Mouse (Mus musculus): Measurements from ENCODE around the gene Hdac4. TPM values are rescaled to one million over a fixed set of nuclear protein-coding genes. Genes with fewer than 3 reads are reported as not detected.

Hdac4 gene
- polyA plus RNA-seq, 1 experiment from 2014 or later, result 3.0 TPM

DNA sequence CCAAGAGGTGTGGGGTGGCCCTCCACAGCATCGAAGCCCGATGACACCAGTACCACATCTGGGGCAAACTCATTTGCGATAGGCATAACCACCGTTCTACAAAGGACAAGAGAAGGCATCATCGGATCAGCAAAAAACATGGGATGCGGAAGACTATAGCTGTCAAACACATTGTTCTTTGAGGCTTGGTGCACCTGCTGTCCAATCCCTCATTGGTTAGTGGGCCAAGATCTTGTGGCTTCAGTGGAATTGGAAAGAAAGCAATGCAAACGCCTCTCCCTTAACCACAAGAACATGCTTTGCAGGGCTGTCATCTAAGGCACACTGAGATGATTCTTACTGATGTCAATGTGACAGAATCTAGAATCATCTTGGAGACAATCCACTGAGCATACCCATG lies 248.1 kb downstream of the Hdac4 start:
- TF ChIP-seq EP300 (IDR thresholded peaks at IDR 0.05; ENCODE audit: low read depth) (no peak), CTCF (IDR thresholded peaks at IDR 0.05; ENCODE audit: low read depth) (no peak)
- 88% methylated on average over 7 of the region's 7 CpGs for WGBS (ENCODE audit: insufficient replicate concordance)
- no peak overlapping the region for H3K4me2 ChIP-seq (ENCODE audit: low read depth, low read length)
- H3K27me3 ChIP-seq (ENCODE audit: insufficient read depth, low read length), result no peaks in the 10 kb centered on the region
- no peaks in the 10 kb centered on the region for H3K4me1 ChIP-seq (ENCODE audit: insufficient read depth)
- H3K4me3 ChIP-seq (ENCODE audit: low read depth, low read length), result no peak overlapping the region
- peaks cover 17% of the 10 kb centered on the region for H3K36me3 ChIP-seq (replicated peaks; ENCODE audit: insufficient read depth, low read length)
- no peak for DNase-seq
- H3K9me3 ChIP-seq (ENCODE audit: low read length), result no peaks in the 10 kb centered on the region
- H3K27ac ChIP-seq (ENCODE audit: low read depth), result no peak overlapping the region
- no peak overlapping the region for H3K9ac ChIP-seq (replicated peaks)
- no peak for ATAC-seq

DNA sequence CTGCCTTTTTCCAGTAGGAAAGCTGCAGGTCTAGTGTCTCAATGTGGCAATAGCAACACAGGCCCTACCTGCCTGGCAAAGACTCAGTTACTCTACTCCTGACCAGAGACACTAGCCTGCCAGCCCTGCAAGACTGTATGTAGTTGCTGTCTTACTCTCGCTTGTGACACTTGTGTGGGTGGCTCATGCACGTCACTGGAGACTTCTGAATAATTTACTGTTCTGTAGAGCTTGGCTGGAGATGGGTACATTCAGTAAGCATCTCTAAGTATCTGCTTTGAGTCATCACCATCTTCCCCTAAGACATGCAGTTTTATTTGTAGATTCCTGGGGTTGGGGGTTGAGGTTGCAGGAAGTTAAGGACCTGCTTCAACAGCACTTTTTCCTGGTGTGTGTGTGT lies 252.9 kb downstream of the Hdac4 start:
- Histone ChIP-seq H3K27ac (ENCODE audit: low read depth) (no peak overlapping the region), H3K9ac (replicated peaks) (no peak overlapping the region), H3K27me3 (ENCODE audit: insufficient read depth, low read length) (no peaks in the 10 kb centered on the region), H3K36me3 (replicated peaks; ENCODE audit: insufficient read depth, low read length) (peaks cover 13% of the 10 kb centered on the region), H3K4me2 (ENCODE audit: low read depth, low read length) (no peak overlapping the region), H3K9me3 (ENCODE audit: low read length) (no peaks in the 10 kb centered on the region), H3K4me3 (ENCODE audit: low read depth, low read length) (no peak overlapping the region), H3K4me1 (ENCODE audit: insufficient read depth) (no peaks in the 10 kb centered on the region)
- TF ChIP-seq EP300 (IDR thresholded peaks at IDR 0.05; ENCODE audit: low read depth), result no peak
- no peak for TF ChIP-seq CTCF (IDR thresholded peaks at IDR 0.05; ENCODE audit: low read depth)
- no peak for ATAC-seq
- DNase-seq, result no peak
- 69% methylated on average over 2 of the region's 2 CpGs for WGBS (ENCODE audit: insufficient replicate concordance)

DNA sequence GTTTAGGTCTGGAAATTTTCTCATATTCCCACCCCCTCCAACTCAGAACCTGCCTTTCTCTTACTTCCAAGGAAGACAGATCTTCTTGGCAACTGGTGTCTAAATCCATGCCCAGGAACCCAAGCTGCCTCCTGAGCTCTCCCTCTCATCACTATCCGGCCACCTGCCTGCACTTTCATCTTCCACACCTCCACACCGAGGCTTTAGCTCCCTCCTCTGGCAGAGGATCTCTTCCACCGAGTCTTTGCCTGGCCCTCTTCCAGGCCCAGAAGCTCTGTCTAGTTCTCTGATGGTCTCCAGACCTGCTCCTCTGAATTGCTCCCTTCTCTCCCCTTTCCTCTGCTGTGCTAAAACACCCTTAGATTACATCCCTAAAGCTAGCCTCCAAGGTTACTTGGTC lies 253.5 kb downstream of the Hdac4 start:
- DNase-seq, result no peak
- TF ChIP-seq EP300 (IDR thresholded peaks at IDR 0.05; ENCODE audit: low read depth) (no peak), CTCF (IDR thresholded peaks at IDR 0.05; ENCODE audit: low read depth) (0 out of 2 replicates have a peak, but pooled peaks have one; percentile 14)
- Histone ChIP-seq H3K27ac (ENCODE audit: low read depth) (no peak overlapping the region), H3K9me3 (ENCODE audit: low read length) (no peaks in the 10 kb centered on the region), H3K36me3 (replicated peaks; ENCODE audit: insufficient read depth, low read length) (peaks cover 13% of the 10 kb centered on the region), H3K4me1 (ENCODE audit: insufficient read depth) (no peaks in the 10 kb centered on the region), H3K27me3 (ENCODE audit: insufficient read depth, low read length) (no peaks in the 10 kb centered on the region), H3K9ac (replicated peaks) (no peak overlapping the region), H3K4me2 (ENCODE audit: low read depth, low read length) (no peak overlapping the region), H3K4me3 (ENCODE audit: low read depth, low read length) (no peak overlapping the region)
- 73% methylated on average over 3 of the region's 3 CpGs for WGBS (ENCODE audit: insufficient replicate concordance)
- no peak for ATAC-seq

DNA sequence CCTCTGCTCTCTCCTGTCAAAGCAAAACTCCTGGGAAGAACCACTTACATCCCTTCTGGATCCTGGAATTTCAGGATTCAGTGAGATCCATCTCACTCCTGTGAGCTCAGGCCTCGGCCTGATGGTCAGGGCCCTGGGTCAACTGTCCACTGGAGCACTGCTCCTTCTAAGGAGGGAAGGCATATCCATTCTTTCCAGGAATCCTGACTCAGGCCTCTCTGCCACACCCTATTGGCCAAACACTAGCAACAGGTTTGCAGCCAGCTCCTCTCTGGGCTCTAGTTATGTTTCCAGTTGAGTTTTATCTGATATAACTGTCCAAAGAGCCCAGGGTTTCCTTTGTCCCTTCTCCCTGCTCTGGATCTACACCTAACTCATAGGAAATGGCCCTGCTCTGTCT lies 254.4 kb downstream of the Hdac4 start:
- no peak for DNase-seq
- ATAC-seq, result no peak
- H3K27me3 ChIP-seq (ENCODE audit: insufficient read depth, low read length), result no peaks in the 10 kb centered on the region
- no peak overlapping the region for H3K4me2 ChIP-seq (ENCODE audit: low read depth, low read length)
- 72% methylated on average over 1 of the region's 1 CpGs for WGBS (ENCODE audit: insufficient replicate concordance)
- H3K27ac ChIP-seq (ENCODE audit: low read depth), result no peak overlapping the region
- H3K9ac ChIP-seq (replicated peaks), result no peak overlapping the region
- H3K4me3 ChIP-seq (ENCODE audit: low read depth, low read length), result no peak overlapping the region
- H3K9me3 ChIP-seq (ENCODE audit: low read length), result no peaks in the 10 kb centered on the region
- peaks cover 7% of the 10 kb centered on the region for H3K36me3 ChIP-seq (replicated peaks; ENCODE audit: insufficient read depth, low read length)
- H3K4me1 ChIP-seq (ENCODE audit: insufficient read depth), result no peaks in the 10 kb centered on the region
- TF ChIP-seq CTCF (IDR thresholded peaks at IDR 0.05; ENCODE audit: low read depth) (no peak), EP300 (IDR thresholded peaks at IDR 0.05; ENCODE audit: low read depth) (no peak)

DNA sequence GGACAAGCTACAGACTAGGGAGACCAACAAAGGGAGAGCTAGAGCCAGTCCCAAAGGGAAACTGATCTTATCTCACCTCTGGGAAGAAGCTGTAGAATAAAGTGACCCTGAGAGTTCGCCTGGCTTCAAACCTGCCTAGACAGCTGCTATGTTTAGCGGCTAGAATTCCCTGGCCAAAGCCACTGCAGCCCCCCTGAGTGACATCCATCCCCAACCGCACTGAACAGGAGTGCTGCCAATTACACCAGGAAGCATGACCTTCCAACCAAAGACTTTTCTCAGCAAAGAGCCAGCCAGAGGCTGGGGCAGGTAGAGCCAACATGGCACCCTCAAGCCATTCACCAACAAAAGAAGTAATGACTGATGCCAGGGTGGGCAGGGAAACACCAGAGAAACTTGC lies 260.3 kb downstream of the Hdac4 start:
- Histone ChIP-seq H3K4me1 (ENCODE audit: insufficient read depth) (no peaks in the 10 kb centered on the region), H3K4me3 (ENCODE audit: low read depth, low read length) (no peak overlapping the region), H3K27ac (ENCODE audit: low read depth) (no peak overlapping the region), H3K36me3 (replicated peaks; ENCODE audit: insufficient read depth, low read length) (peaks cover 18% of the 10 kb centered on the region), H3K27me3 (ENCODE audit: insufficient read depth, low read length) (no peaks in the 10 kb centered on the region), H3K9me3 (ENCODE audit: low read length) (no peaks in the 10 kb centered on the region), H3K4me2 (ENCODE audit: low read depth, low read length) (no peak overlapping the region), H3K9ac (replicated peaks) (no peak overlapping the region)
- TF ChIP-seq CTCF (IDR thresholded peaks at IDR 0.05; ENCODE audit: low read depth) (no peak), EP300 (IDR thresholded peaks at IDR 0.05; ENCODE audit: low read depth) (no peak)
- 80% methylated on average over 3 of the region's 3 CpGs for WGBS (ENCODE audit: insufficient replicate concordance)
- ATAC-seq, result no peak
- DNase-seq, result no peak

DNA sequence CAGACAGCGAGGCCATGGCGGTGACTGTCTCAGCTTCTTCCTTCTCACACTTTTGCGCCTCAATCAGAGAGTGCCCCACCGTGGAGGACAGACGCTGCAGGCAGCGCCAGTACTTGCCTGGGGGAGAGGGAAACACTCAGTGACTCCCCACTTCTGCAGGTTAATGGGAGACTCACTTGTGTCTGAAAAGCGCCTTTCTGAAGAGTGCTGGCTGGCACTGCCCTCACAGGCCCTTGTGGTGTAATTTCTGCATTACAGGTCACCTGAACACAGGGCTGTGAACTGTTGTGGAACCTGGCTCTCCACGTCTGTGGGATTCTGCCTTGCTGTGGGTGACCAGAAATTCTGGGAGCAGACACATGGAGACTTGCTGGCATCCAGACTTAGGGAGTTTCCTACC lies 261.8 kb downstream of the Hdac4 start:
- Histone ChIP-seq H3K4me1 (ENCODE audit: insufficient read depth) (no peaks in the 10 kb centered on the region), H3K9ac (replicated peaks) (no peak overlapping the region), H3K36me3 (replicated peaks; ENCODE audit: insufficient read depth, low read length) (peaks cover 18% of the 10 kb centered on the region), H3K27ac (ENCODE audit: low read depth) (no peak overlapping the region), H3K9me3 (ENCODE audit: low read length) (no peaks in the 10 kb centered on the region), H3K4me3 (ENCODE audit: low read depth, low read length) (no peak overlapping the region), H3K4me2 (ENCODE audit: low read depth, low read length) (no peak overlapping the region), H3K27me3 (ENCODE audit: insufficient read depth, low read length) (no peaks in the 10 kb centered on the region)
- DNase-seq (no peak), ATAC-seq (no peak)
- TF ChIP-seq EP300 (IDR thresholded peaks at IDR 0.05; ENCODE audit: low read depth), result no peak
- no peak for TF ChIP-seq CTCF (IDR thresholded peaks at IDR 0.05; ENCODE audit: low read depth)
- WGBS (ENCODE audit: insufficient replicate concordance), result 86% methylated on average over 8 of the region's 8 CpGs

DNA sequence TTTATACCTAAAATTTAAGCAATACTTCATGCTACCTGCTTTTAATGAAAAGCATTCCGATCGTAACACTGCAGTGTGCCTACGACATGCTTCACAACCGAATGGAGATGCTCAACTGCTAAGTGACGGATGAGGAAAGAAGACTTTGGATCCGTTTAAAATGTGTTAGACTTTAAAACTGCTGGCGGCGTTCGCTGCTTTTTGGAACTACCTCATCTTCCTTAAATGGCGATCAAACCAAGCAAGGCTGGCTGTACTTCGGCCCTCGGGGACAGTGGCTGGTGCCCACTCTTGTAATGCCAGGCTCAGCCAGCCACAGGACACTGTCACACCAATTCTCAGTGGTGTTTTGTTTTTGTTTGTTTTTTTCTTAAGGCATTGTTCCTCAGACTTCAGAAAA lies 263.3 kb downstream of the Hdac4 start:
- Histone ChIP-seq H3K9ac (replicated peaks) (no peak overlapping the region), H3K9me3 (ENCODE audit: low read length) (no peaks in the 10 kb centered on the region), H3K4me1 (ENCODE audit: insufficient read depth) (no peaks in the 10 kb centered on the region), H3K27ac (ENCODE audit: low read depth) (no peak overlapping the region), H3K4me2 (ENCODE audit: low read depth, low read length) (no peak overlapping the region), H3K27me3 (ENCODE audit: insufficient read depth, low read length) (no peaks in the 10 kb centered on the region), H3K4me3 (ENCODE audit: low read depth, low read length) (no peak overlapping the region), H3K36me3 (replicated peaks; ENCODE audit: insufficient read depth, low read length) (peaks cover 18% of the 10 kb centered on the region)
- 84% methylated on average over 12 of the region's 12 CpGs for WGBS (ENCODE audit: insufficient replicate concordance)
- TF ChIP-seq EP300 (IDR thresholded peaks at IDR 0.05; ENCODE audit: low read depth), result no peak
- TF ChIP-seq CTCF (IDR thresholded peaks at IDR 0.05; ENCODE audit: low read depth), result no peak
- no peak for DNase-seq
- no peak for ATAC-seq

Measured in liver, postnatal 0 days (tissue).